Mouse (Mus musculus): ENCODE data around the gene Tada1. TPM values are rescaled to one million over a fixed set of nuclear protein-coding genes. Genes with fewer than 3 reads are reported as not detected.

Gene Tada1
- total RNA-seq (2021), result 10 to 100 TPM; 26.7 to 31.1 TPM
- long read RNA-seq, experiment 1, transcript Tada1-201 (8 exons, 2,215 nt), result major isoform, 58 of 65 reads
- long read RNA-seq, experiment 1, partial matches to known transcripts, result 2 of 65 reads
- long read RNA-seq, experiment 1, other reads (novel, unspliced or antisense), result 5 of 65 reads
- long read RNA-seq, experiment 2, transcript Tada1-201 (8 exons, 2,215 nt), result major isoform, 40 of 48 reads
- long read RNA-seq, experiment 2, partial matches to known transcripts, result 5 of 48 reads
- long read RNA-seq, experiment 2, other reads (novel, unspliced or antisense), result 3 of 48 reads

- intact Hi-C loops (cut with DNase I), result no loop called here
Observed at GRCm38 (mm10) chr1:166379013-166379629, at the start of gene Tada1. Gene Tada1 (plus strand): TSS chr1:166379097.

DNA sequence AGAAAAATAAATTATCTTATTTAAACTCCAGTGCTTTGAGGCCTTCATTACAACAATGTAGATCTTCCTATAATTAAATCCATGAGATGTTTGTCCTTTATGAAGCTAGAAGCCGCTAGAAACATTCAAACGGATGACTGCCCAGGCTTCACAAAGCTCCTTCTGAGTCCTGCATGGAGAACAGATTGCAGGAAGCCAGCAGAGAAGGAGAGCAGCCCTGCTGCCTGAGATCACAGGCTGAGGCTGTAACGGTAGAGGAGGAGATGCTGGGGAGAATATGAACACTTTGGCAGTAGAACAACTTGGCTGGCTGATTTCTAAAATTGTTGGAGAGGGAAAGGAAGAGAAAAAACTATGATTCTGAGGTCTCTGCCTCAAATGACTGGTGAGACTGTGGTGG is 48.1 kb upstream of the Tada1 start:
- intact Hi-C loops (cut with DNase I), result no loop called here
- DNase-seq (ENCODE audit: low spot score in 2 of 2), result peak; percentile 30 to 55

More at GRCm38 (mm10) chr1:166379013-166379629, at the start of gene Tada1:
- DNase-seq (ENCODE audit: low spot score in 2 of 2), result peak; percentile 92 to 96

GRCm38 (mm10) chr1:166339110-166339509 is 39.8 kb upstream of the Tada1 start:
- no peak for DNase-seq (ENCODE audit: low spot score in 2 of 2)
- intact Hi-C loops (cut with DNase I), result no loop called here

DNA sequence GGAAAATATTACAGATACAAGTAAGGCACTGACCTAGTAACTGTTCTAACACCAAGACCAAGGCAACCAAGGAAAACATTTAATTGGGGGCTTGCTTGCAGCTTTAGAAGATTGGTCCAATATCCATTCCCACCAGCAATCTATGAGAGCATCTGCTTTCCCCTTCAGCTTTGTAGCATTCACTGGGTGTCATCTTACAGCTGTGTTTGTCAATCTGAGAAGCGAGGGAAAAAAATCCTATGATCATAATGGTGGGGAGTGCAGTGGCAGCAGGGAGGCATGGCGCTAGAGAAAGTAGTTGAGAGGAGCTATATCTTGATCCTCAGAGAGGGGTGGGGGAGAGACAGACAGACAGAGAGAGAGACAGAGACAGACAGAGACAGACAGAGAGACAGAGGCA is 36.8 kb upstream of the Tada1 start:
- intact Hi-C loops (cut with DNase I), result no loop called here
- no peak for DNase-seq (ENCODE audit: low spot score in 2 of 2)

DNA sequence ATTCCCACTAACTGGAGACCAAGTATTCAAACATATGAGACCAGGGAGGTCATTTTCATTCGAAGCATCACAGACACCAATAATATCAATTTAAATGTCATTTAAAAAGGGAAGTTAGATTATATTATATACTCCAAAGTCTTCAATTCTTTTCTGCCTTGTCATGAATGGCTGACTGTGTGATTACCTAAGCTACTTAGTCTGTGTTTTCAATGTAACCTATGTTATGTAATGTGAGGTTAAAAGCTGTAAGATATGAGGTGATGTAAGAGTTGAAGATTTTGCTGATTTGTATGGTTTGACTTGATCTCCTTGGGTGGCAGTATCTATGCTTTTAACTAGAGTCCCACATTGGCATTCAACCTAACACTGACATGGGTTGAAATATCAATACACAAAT is 36.4 kb upstream of the Tada1 start:
- intact Hi-C loops (cut with DNase I), result no loop called here
- no peak for DNase-seq (ENCODE audit: low spot score in 2 of 2)

DNA sequence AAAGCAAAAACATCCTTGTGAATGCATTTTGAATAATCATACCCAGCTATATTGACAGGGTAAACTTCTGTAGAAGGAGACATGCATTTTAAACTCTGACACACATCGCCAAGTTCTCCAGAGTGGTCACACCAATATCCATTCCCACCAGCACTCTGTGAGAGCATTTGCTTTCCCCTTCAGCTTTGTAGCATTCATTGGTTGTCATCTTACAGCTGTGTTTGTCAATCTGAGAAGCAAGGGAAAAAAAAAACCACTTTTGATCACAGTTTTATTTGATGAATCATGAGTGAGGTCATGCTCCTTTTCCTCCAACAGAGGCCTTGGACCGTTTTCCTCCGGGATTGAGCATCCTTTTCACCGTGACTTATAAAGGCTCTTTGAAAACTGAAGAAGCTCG is 35.3 kb upstream of the Tada1 start:
- DNase-seq (ENCODE audit: low spot score in 2 of 2), result no peak
- intact Hi-C loops (cut with DNase I), result no loop called here

GRCm38 (mm10) chr1:166344300-166345077 is 34.4 kb upstream of the Tada1 start:
- intact Hi-C loops (cut with DNase I), result no loop called here
- DNase-seq (ENCODE audit: low spot score in 2 of 2), result peak; percentile 31 to 38

DNA sequence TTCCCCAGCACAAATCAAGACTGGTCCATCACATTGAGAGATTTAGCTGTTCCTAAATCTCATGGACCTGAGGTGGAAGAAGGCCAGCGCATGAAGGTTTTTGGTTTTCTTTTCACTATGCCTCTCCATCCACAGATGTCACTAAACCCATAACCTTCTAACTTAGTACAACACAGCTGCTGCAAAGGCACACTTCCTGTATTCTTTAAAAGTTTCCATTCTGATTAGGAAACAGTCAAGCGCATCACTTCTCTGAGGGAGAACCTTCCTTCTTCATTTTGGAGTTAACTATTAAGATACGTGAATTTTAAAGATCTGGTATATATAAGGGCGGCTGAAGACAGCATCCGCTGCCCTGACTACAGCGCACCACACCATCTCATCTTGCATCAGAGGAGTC is 33.3 kb upstream of the Tada1 start:
- intact Hi-C loops (cut with DNase I), result no loop called here

GRCm38 (mm10) chr1:166346906-166347305 is 32.0 kb upstream of the Tada1 start:
- intact Hi-C loops (cut with DNase I), result no loop called here
- no peak for DNase-seq (ENCODE audit: low spot score in 2 of 2)

More for the DNA sequence above, 33.3 kb upstream of the Tada1 start:
- no peak for DNase-seq (ENCODE audit: low spot score in 2 of 2)

DNA sequence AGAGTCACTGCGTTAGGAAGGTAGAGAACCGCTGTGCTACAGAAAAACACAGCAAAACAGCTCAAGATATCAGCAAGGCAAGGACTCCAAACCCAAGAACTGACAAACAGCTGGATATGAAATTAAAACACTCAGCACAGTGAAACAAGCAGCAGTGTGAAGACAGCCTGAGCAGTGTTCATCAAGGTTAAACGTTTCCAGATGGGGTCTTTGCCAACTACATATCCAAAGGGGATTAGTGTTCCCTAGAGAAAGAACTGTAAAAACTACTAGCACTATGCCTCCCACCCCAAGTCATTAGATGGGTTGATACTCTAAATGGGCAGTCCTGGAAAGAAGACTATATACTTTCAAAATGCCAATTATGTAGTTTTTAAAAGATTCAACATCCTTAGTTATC is 29.6 kb upstream of the Tada1 start:
- intact Hi-C loops (cut with DNase I), result no loop called here
- DNase-seq (ENCODE audit: low spot score in 2 of 2), result no peak

GRCm38 (mm10) chr1:166349751-166350150 is 29.1 kb upstream of the Tada1 start:
- intact Hi-C loops (cut with DNase I), result no loop called here

GRCm38 (mm10) chr1:166360157-166360855 is 18.6 kb upstream of the Tada1 start:
- intact Hi-C loops (cut with DNase I), result loop anchor here (5.0 to 10.0 kb wide), 4 partner anchors 38 to 586 kb away; no protein-coding TSS in a partner anchor
- DNase-seq (ENCODE audit: low spot score in 2 of 2), result peak; percentile 89 to 93

More at GRCm38 (mm10) chr1:166349751-166350150, 29.1 kb upstream of the Tada1 start:
- no peak for DNase-seq (ENCODE audit: low spot score in 2 of 2)

DNA sequence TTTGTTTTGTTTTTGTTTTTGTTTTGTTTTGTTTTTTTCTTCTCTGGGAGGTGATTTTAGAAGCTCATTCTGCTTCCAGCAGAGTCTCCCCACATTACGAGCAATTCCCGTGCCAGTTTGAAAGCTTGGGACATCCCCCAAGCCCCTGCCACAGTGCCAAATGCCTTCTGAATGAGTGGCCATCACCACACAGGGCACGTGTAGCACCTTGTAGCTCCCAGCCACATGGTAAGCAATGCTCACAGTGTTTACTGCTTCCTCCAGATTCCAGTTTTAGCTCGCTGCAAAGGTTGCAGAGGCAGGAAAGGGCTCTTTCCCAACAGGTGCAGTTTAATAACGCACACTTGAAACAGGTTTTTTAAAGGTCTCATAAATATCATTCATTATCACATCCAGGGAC is 18.0 kb upstream of the Tada1 start:
- intact Hi-C loops (cut with DNase I), result loop anchor here (5.0 to 10.0 kb wide), 4 partner anchors 39 to 586 kb away; no protein-coding TSS in a partner anchor
- DNase-seq (ENCODE audit: low spot score in 2 of 2), result no peak

DNA sequence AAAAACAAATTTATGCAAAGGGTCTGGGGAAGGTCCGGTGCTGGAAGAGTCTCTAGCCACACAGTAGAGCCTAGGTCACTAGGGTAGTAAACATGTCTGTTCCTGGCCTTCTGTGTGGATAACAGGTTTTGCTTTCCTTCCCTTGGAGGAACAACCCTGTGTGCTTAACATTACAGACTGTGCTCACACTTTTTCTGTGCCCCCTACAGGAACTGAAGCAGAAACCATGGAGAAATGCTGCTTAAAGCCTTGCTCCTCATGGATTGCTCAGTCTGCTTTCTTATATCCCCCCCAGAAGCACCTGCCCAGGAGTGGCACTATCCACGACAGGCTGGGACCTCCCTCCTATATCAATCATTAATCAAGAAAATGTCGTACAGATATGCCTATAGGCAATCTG is 17.1 kb upstream of the Tada1 start:
- intact Hi-C loops (cut with DNase I), result loop anchor here (5.0 to 10.0 kb wide), 4 partner anchors 40 to 587 kb away; no protein-coding TSS in a partner anchor

DNA sequence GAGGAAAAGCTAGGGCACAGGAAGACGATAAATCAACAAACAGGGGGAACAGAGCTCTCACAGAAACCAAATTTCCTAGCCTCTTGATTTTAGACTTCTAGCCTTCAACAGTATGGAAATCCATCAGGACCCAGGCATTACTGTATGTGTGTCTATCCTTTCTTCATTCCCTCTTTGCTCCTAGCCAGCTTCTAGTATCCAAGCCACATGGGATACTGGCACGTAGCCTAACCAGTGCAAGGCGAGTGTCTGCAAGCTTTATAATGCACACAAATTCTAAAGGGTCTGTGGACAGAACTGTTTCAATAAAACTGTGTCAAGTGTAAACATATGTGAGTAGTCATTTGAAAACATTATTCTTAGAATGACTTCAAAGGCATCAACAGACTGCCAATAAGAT is 16.2 kb upstream of the Tada1 start:
- no peak for DNase-seq (ENCODE audit: low spot score in 2 of 2)
- intact Hi-C loops (cut with DNase I), result loop anchor here (5.0 to 10.0 kb wide), 4 partner anchors 40 to 588 kb away; no protein-coding TSS in a partner anchor

More for the DNA sequence above, 17.1 kb upstream of the Tada1 start:
- DNase-seq (ENCODE audit: low spot score in 2 of 2), result no peak

DNA sequence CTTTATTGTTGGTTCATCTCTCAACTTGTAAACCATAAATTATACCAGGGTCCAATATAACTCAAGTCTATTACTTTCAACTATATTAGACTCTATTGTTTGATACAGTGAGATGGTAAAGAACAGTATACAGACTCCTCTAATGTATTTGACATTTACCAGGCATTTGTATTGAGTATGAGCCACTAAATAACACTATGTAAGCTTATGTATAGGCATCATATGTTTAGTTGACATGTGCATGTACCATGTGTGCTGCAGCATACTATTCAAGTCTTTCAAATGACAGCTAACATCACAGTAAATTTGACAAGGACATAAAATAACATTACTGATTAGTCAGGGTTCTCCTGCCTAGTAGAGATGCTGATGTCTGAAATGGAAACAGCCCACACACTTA is 15.8 kb upstream of the Tada1 start:
- no peak for DNase-seq (ENCODE audit: low spot score in 2 of 2)
- intact Hi-C loops (cut with DNase I), result loop anchor here (5.0 to 10.0 kb wide), 4 partner anchors 41 to 588 kb away; no protein-coding TSS in a partner anchor

- DNase-seq (ENCODE audit: low spot score in 2 of 2), result no peak
- intact Hi-C loops (cut with DNase I), result no loop called here
Observed at GRCm38 (mm10) chr1:166377171-166377570, 1.7 kb upstream of the Tada1 start.

- intact Hi-C loops (cut with DNase I), result no loop called here
- no peak for DNase-seq (ENCODE audit: low spot score in 2 of 2)
Observed at GRCm38 (mm10) chr1:166378431-166379012, 375 bp upstream of the Tada1 start.

- peak; percentile 54 for DNase-seq (ENCODE audit: low spot score in 2 of 2)
- intact Hi-C loops (cut with DNase I), result no loop called here
Observed at GRCm38 (mm10) chr1:166379630-166380231, 834 bp downstream of the Tada1 start.

Data from left cerebral cortex, postnatal 14 days (tissue).